Mouse (Mus musculus) hindbrain, embryonic 14.5 days (tissue): ENCODE measurements around the gene Mrps27. TPM values are rescaled to one million over a fixed set of nuclear protein-coding genes. Genes with fewer than 3 reads are reported as not detected.

Experiments used
- ATAC-seq: fragments of 200-750 bp; cut with Nextera tagmentation; 2 replicates; pipeline ENCODE4 v1.8.0; 2017; ENCODE audit warnings: moderate number of reproducible peaks, mild to moderate bottlenecking, moderate TSS enrichment, moderate library complexity; ENCODE audit not compliant: low FRiP score
- DNase-seq: peaks from one replicate; pipeline ENCODE4 v3.0.0-alpha.2; 2015; ENCODE audit warnings: low spot score
- H3K27ac ChIP-seq: fragments of 300-500 bp; sonication (generic); 2 replicates; pipeline ENCODE4 v1.5.1; 2014; ENCODE audit warnings: mild to moderate bottlenecking, moderate library complexity
- H3K27me3 ChIP-seq: fragments of 300-500 bp; sonication (generic); 2 replicates; pipeline ENCODE4 v1.6.1; 2014; ENCODE audit warnings: mild to moderate bottlenecking, low read length, mixed read lengths; ENCODE audit not compliant: control insufficient read depth, insufficient read depth
- H3K36me3 ChIP-seq: fragments of 300-500 bp; sonication (generic); replicated peaks from 2 replicates; pipeline ENCODE4 v1.6.1; 2014; ENCODE audit not compliant: control insufficient read depth, insufficient read depth
- H3K4me1 ChIP-seq: fragments of 300-500 bp; sonication (generic); replicated peaks from 2 replicates; pipeline ENCODE4 v1.6.1; 2014; ENCODE audit warnings: antibody characterized with exemption, low read length, mixed read lengths; ENCODE audit not compliant: control insufficient read depth, insufficient read depth
- H3K4me2 ChIP-seq: fragments of 300-500 bp; sonication (generic); replicated peaks from 2 replicates; pipeline ENCODE4 v1.6.1; 2014; ENCODE audit warnings: mild to moderate bottlenecking, moderate library complexity
- H3K4me3 ChIP-seq: fragments of 300-500 bp; sonication (generic); replicated peaks from 2 replicates; pipeline ENCODE4 v1.5.1; 2014; ENCODE audit warnings: mild to moderate bottlenecking, low read length
- H3K9ac ChIP-seq: fragments of 300-500 bp; sonication (generic); 2 replicates; pipeline ENCODE4 v1.6.1; 2014
- H3K9me3 ChIP-seq: fragments of 300-500 bp; sonication (generic); 2 replicates; pipeline ENCODE4 v1.6.1; 2016; ENCODE audit warnings: low read length; ENCODE audit not compliant: control insufficient read depth
- WGBS: fragments of 180-500 bp; shearing (Covaris S2); extraction: QIAGEN DNeasy Blood & Tissue Kit; methylation state at CpG from one replicate; pipeline ENCODE4 v1.1.7; 2014; 5-methylcytosine and 5-hydroxymethylcytosine counted together
- polyA plus RNA-seq: library from polyadenylated mRNA; unstranded; fragments of >200 nt; fragmentation: Nextera tagmentation; extraction: Ambion mirVana; gene quantifications from 2 replicates; pipeline ENCODE4 v1.2.1, GENCODE M21; 2014

The Mrps27 gene
- polyA plus RNA-seq, result 40.0 and 40.9 TPM in 2 replicates

GRCm38 (mm10) chr13:99344599-99345575, at the start of gene Mrps27, which contains the start of gene Ptcd2:
Gene Mrps27 (plus strand): TSS chr13:99344786.
Gene Ptcd2 (minus strand): TSS chr13:99344705.
- Histone ChIP-seq H3K9ac (peak within 1 kb of the TSS; percentile 74), H3K4me2 (peak within 1 kb of the TSS; percentile 67), H3K36me3 (peaks cover 38% of the 10 kb centered on the region), H3K4me3 (peak within 1 kb of the TSS; percentile 62), H3K9me3 (no peaks in the 10 kb centered on the region), H3K27me3 (no peaks in the 10 kb centered on the region), H3K27ac (peak within 1 kb of the TSS; percentile 79), H3K4me1 (peaks cover 15% of the 10 kb centered on the region)
- DNase-seq (peak; percentile 96), ATAC-seq (peak; percentile 99)
- WGBS, result 4% methylated on average over 39 of the region's 39 CpGs

GRCm38 (mm10) chr13:99299921-99300320, 44.7 kb upstream of the Mrps27 start:
- DNase-seq (no peak), ATAC-seq (no peak)
- no peaks in the 10 kb centered on the region for H3K27me3 ChIP-seq
- H3K4me1 ChIP-seq, result no peaks in the 10 kb centered on the region; the same call in 1 of the 2 replicates
- H3K4me2 ChIP-seq, result no peak overlapping the region
- no peak overlapping the region for H3K27ac ChIP-seq
- no peak overlapping the region for H3K4me3 ChIP-seq
- no peaks in the 10 kb centered on the region for H3K36me3 ChIP-seq
- 81% methylated on average over 5 of the region's 5 CpGs for WGBS
- no peak overlapping the region for H3K9ac ChIP-seq
- H3K9me3 ChIP-seq, result no peaks in the 10 kb centered on the region

GRCm38 (mm10) chr13:99303846-99304245, 40.7 kb upstream of the Mrps27 start:
- no peak overlapping the region for H3K9ac ChIP-seq
- no peaks in the 10 kb centered on the region for H3K9me3 ChIP-seq
- H3K27me3 ChIP-seq, result no peaks in the 10 kb centered on the region
- WGBS, result 66% methylated on average over 5 of the region's 5 CpGs
- H3K27ac ChIP-seq, result no peak overlapping the region
- DNase-seq, result peak; percentile 43
- H3K4me1 ChIP-seq, result no peaks in the 10 kb centered on the region; the same call in 1 of the 2 replicates
- ATAC-seq, result no peak
- H3K4me3 ChIP-seq, result no peak overlapping the region
- no peaks in the 10 kb centered on the region for H3K36me3 ChIP-seq
- no peak overlapping the region for H3K4me2 ChIP-seq

GRCm38 (mm10) chr13:99304365-99304764, 40.2 kb upstream of the Mrps27 start:
- WGBS, result 74% methylated on average over 11 of the region's 11 CpGs
- H3K36me3 ChIP-seq, result no peaks in the 10 kb centered on the region
- ATAC-seq (no peak), DNase-seq (no peak)
- no peak overlapping the region for H3K27ac ChIP-seq
- no peak overlapping the region for H3K4me3 ChIP-seq
- H3K27me3 ChIP-seq, result no peaks in the 10 kb centered on the region
- no peak overlapping the region for H3K4me2 ChIP-seq
- no peaks in the 10 kb centered on the region for H3K9me3 ChIP-seq
- H3K4me1 ChIP-seq, result no peaks in the 10 kb centered on the region; the same call in 1 of the 2 replicates
- no peak overlapping the region for H3K9ac ChIP-seq

- Histone ChIP-seq H3K27me3 (no peaks in the 10 kb centered on the region), H3K9ac (no peak overlapping the region), H3K36me3 (no peaks in the 10 kb centered on the region), H3K4me1 (no peaks in the 10 kb centered on the region; the same call in 1 of the 2 replicates), H3K9me3 (no peaks in the 10 kb centered on the region), H3K4me2 (no peak overlapping the region), H3K4me3 (no peak overlapping the region), H3K27ac (no peak overlapping the region)
- ATAC-seq, result no peak
- no peak for DNase-seq
- WGBS, result 100% methylated on average over 1 of the region's 1 CpGs
Measured at GRCm38 (mm10) chr13:99305186-99305585, 39.4 kb upstream of the Mrps27 start.

- Histone ChIP-seq H3K4me2 (no peak overlapping the region), H3K27ac (no peak overlapping the region), H3K36me3 (no peaks in the 10 kb centered on the region), H3K9me3 (no peaks in the 10 kb centered on the region), H3K4me3 (no peak overlapping the region), H3K9ac (no peak overlapping the region), H3K27me3 (no peaks in the 10 kb centered on the region), H3K4me1 (no peaks in the 10 kb centered on the region; the same call in 1 of the 2 replicates)
- ATAC-seq (no peak), DNase-seq (no peak)
- 85% methylated on average over 8 of the region's 8 CpGs for WGBS
Measured at GRCm38 (mm10) chr13:99306164-99306563, 38.4 kb upstream of the Mrps27 start.

GRCm38 (mm10) chr13:99307930-99308359, 36.6 kb upstream of the Mrps27 start:
- Histone ChIP-seq H3K9ac (no peak overlapping the region), H3K27me3 (no peaks in the 10 kb centered on the region), H3K4me1 (no peaks in the 10 kb centered on the region; the same call in 1 of the 2 replicates), H3K4me2 (no peak overlapping the region), H3K27ac (no peak overlapping the region), H3K4me3 (no peak overlapping the region), H3K9me3 (no peaks in the 10 kb centered on the region), H3K36me3 (no peaks in the 10 kb centered on the region)
- DNase-seq (no peak), ATAC-seq (no peak)
- WGBS, result 86% methylated on average over 5 of the region's 5 CpGs

- Histone ChIP-seq H3K4me3 (no peak overlapping the region), H3K9ac (no peak overlapping the region), H3K27ac (no peak overlapping the region), H3K9me3 (no peaks in the 10 kb centered on the region), H3K27me3 (no peaks in the 10 kb centered on the region), H3K4me1 (no peaks in the 10 kb centered on the region; the same call in 1 of the 2 replicates), H3K4me2 (no peak overlapping the region), H3K36me3 (no peaks in the 10 kb centered on the region)
- DNase-seq (no peak), ATAC-seq (no peak)
- WGBS, result 89% methylated on average over 8 of the region's 8 CpGs
Measured at GRCm38 (mm10) chr13:99308393-99308792, 36.2 kb upstream of the Mrps27 start.

- Histone ChIP-seq H3K9ac (no peak overlapping the region), H3K27ac (no peak overlapping the region), H3K4me3 (no peak overlapping the region), H3K4me1 (no peaks in the 10 kb centered on the region), H3K36me3 (peaks cover 2% of the 10 kb centered on the region), H3K9me3 (no peaks in the 10 kb centered on the region), H3K4me2 (no peak overlapping the region), H3K27me3 (no peaks in the 10 kb centered on the region)
- ATAC-seq (no peak), DNase-seq (no peak)
- 94% methylated on average over 5 of the region's 5 CpGs for WGBS
Measured at GRCm38 (mm10) chr13:99314098-99314497, 30.5 kb upstream of the Mrps27 start.
